Comparison of ENCODE assay signal across 14 mouse cellular contexts in genomic region chr14:67582201-67582782, GRCm38 (mm10).
DNase-seq lines count a peak whose midpoint lies in the region; ATAC-seq and TF ChIP-seq lines count a peak whose summit lies in the region.
"Had no signal": no experiment of that assay in that cellular context is flagged by ENCODE, and none has a peak within 500 bp of the region (broad histone marks: within the 10 kb centered on the region; RNA-seq: fewer than 3 reads in every experiment).

No protein-coding gene starts in this region.

- no peak overlapping the region for H3K4me3 ChIP-seq in forebrain, postnatal 0 days (ENCODE audit: low read depth, low read length)
- H3K4me3 ChIP-seq in forebrain, embryonic 10.5 days = no peak overlapping the region
- no peak overlapping the region for H3K4me3 ChIP-seq in midbrain, embryonic 11.5 days (ENCODE audit: low read depth, low read length)
- no peak overlapping the region for H3K4me3 ChIP-seq in midbrain, embryonic 10.5 days
- H3K4me3 ChIP-seq in stomach, postnatal 0 days (ENCODE audit: low read depth, low read length) = no peak overlapping the region
- H3K4me3 ChIP-seq: neural tube, embryonic 12.5 days; stomach, embryonic 15.5 days had no signal

- H3K27ac ChIP-seq in forebrain, postnatal 0 days (ENCODE audit: low read depth, low read length) = no peak overlapping the region
- H3K27ac ChIP-seq in forebrain, embryonic 10.5 days = no peak overlapping the region
- H3K27ac ChIP-seq in midbrain, embryonic 11.5 days (ENCODE audit: low read depth, low read length) = no peak overlapping the region
- H3K27ac ChIP-seq in midbrain, embryonic 10.5 days (replicated peaks) = no peak overlapping the region
- no peak overlapping the region for H3K27ac ChIP-seq in stomach, postnatal 0 days (replicated peaks)
- H3K27ac ChIP-seq: neural tube, embryonic 12.5 days; stomach, embryonic 15.5 days had no signal

- peak; percentile 39 for DNase-seq in forebrain, postnatal 0 days
- DNase-seq in forebrain, embryonic 10.5 days (ENCODE audit: extremely low spot score, low spot score) = no peak
- DNase-seq in midbrain, embryonic 11.5 days (ENCODE audit: low spot score, missing footprints) = peak; percentile 51
- no peak for DNase-seq in midbrain, embryonic 10.5 days (ENCODE audit: low spot score)
- peak; percentile 54 to 66 for DNase-seq in layer of hippocampus, postnatal 36 days
- peak; percentile 19 for DNase-seq in telencephalon, adult 2 months (ENCODE audit: low read depth, low spot score)
- DNase-seq in ovary, adult 18-20 months (ENCODE audit: low spot score) = no peak
- DNase-seq in stomach, postnatal 0 days (ENCODE audit: low spot score) = no peak
- DNase-seq: adrenal gland, adult 2 months; kidney, adult 9 months; liver, postnatal 0 days; right cerebral cortex, postnatal 14 days had no signal

- peaks cover 6% of the 10 kb centered on the region; the same call in 1 of the 2 replicates for H3K27me3 ChIP-seq in forebrain, postnatal 0 days (ENCODE audit: insufficient read depth, low read length)
- H3K27me3 ChIP-seq in forebrain, embryonic 10.5 days (ENCODE audit: poor library complexity, severe bottlenecking) = no peaks in the 10 kb centered on the region
- H3K27me3 ChIP-seq in midbrain, embryonic 11.5 days (ENCODE audit: control insufficient read depth, insufficient read depth, low read length) = no peaks in the 10 kb centered on the region
- no peaks in the 10 kb centered on the region for H3K27me3 ChIP-seq in midbrain, embryonic 10.5 days (ENCODE audit: low read depth, poor library complexity, severe bottlenecking)
- no peaks in the 10 kb centered on the region for H3K27me3 ChIP-seq in stomach, postnatal 0 days (ENCODE audit: control insufficient read depth, insufficient read depth, low read length)
- H3K27me3 ChIP-seq: neural tube, embryonic 12.5 days; stomach, embryonic 15.5 days had no signal

- no peak for TF ChIP-seq EP300 in stomach, postnatal 0 days (optimal IDR thresholded peaks at IDR 0.05)

- H3K9me3 ChIP-seq in forebrain, postnatal 0 days (ENCODE audit: low read length) = no peaks in the 10 kb centered on the region
- no peaks in the 10 kb centered on the region for H3K9me3 ChIP-seq in forebrain, embryonic 10.5 days
- H3K9me3 ChIP-seq in midbrain, embryonic 11.5 days (ENCODE audit: control insufficient read depth, low read length) = no peaks in the 10 kb centered on the region
- 0 out of 2 replicates have a peak, but pooled peaks cover 6% of the 10 kb centered on the region for H3K9me3 ChIP-seq in midbrain, embryonic 10.5 days (replicated peaks)
- no peaks in the 10 kb centered on the region for H3K9me3 ChIP-seq in stomach, postnatal 0 days (ENCODE audit: control insufficient read depth, low read length)
- H3K9me3 ChIP-seq: neural tube, embryonic 12.5 days; stomach, embryonic 15.5 days had no signal

- whole genome bisulfite sequencing in forebrain, postnatal 0 days = 42% methylated on average over 8 of the region's 8 CpGs
- WGBS in forebrain, embryonic 10.5 days = 81% methylated on average over 8 of the region's 8 CpGs
- WGBS in midbrain, embryonic 11.5 days = 76% methylated on average over 8 of the region's 8 CpGs
- WGBS in midbrain, embryonic 10.5 days = 86% methylated on average over 8 of the region's 8 CpGs
- WGBS in stomach, postnatal 0 days = 72% methylated on average over 8 of the region's 8 CpGs

- no peak overlapping the region for H3K4me2 ChIP-seq in forebrain, postnatal 0 days (ENCODE audit: low read depth)
- H3K4me2 ChIP-seq in midbrain, embryonic 11.5 days = no peak overlapping the region
- H3K4me2 ChIP-seq in stomach, postnatal 0 days (replicated peaks; ENCODE audit: low read depth) = no peak overlapping the region
- H3K4me2 ChIP-seq: neural tube, embryonic 12.5 days; stomach, embryonic 15.5 days had no signal

- no peak overlapping the region for H3K9ac ChIP-seq in forebrain, postnatal 0 days
- H3K9ac ChIP-seq in midbrain, embryonic 11.5 days (ENCODE audit: low read length) = no peak overlapping the region
- no peak overlapping the region for H3K9ac ChIP-seq in stomach, postnatal 0 days (ENCODE audit: low read length)
- H3K9ac ChIP-seq: liver, postnatal 0 days; neural tube, embryonic 12.5 days; stomach, embryonic 15.5 days had no signal

- no peaks in the 10 kb centered on the region for H3K36me3 ChIP-seq in forebrain, postnatal 0 days (ENCODE audit: insufficient read depth)
- no peaks in the 10 kb centered on the region for H3K36me3 ChIP-seq in forebrain, embryonic 10.5 days (replicated peaks)
- no peaks in the 10 kb centered on the region for H3K36me3 ChIP-seq in midbrain, embryonic 11.5 days (ENCODE audit: control insufficient read depth, insufficient read depth, low read length)
- H3K36me3 ChIP-seq in midbrain, embryonic 10.5 days = no peaks in the 10 kb centered on the region
- H3K36me3 ChIP-seq in stomach, postnatal 0 days (ENCODE audit: control insufficient read depth, insufficient read depth, low read length) = no peaks in the 10 kb centered on the region
- H3K36me3 ChIP-seq: neural tube, embryonic 12.5 days; stomach, embryonic 15.5 days had no signal

- no peaks in the 10 kb centered on the region for H3K4me1 ChIP-seq in forebrain, postnatal 0 days (ENCODE audit: insufficient read depth)
- peaks cover 7% of the 10 kb centered on the region; the same call in 1 of the 2 replicates for H3K4me1 ChIP-seq in forebrain, embryonic 10.5 days
- no peaks in the 10 kb centered on the region for H3K4me1 ChIP-seq in midbrain, embryonic 11.5 days (ENCODE audit: control insufficient read depth, insufficient read depth, low read length)
- no peaks in the 10 kb centered on the region; the same call in 1 of the 2 replicates for H3K4me1 ChIP-seq in midbrain, embryonic 10.5 days
- no peaks in the 10 kb centered on the region for H3K4me1 ChIP-seq in stomach, postnatal 0 days (replicated peaks; ENCODE audit: control insufficient read depth, insufficient read depth)
- H3K4me1 ChIP-seq: neural tube, embryonic 12.5 days; stomach, embryonic 15.5 days had no signal

- no peak for TF ChIP-seq CTCF in forebrain, postnatal 0 days (IDR thresholded peaks at IDR 0.05; ENCODE audit: low read depth)
- TF ChIP-seq CTCF in stomach, postnatal 0 days (IDR thresholded peaks at IDR 0.05; ENCODE audit: low read depth) = no peak

- ATAC-seq in forebrain, postnatal 0 days = 0 out of 2 replicates have a peak, but pooled peaks have one; percentile 43
- no peak for ATAC-seq in midbrain, embryonic 11.5 days (ENCODE audit: low FRiP score)
- ATAC-seq in stomach, postnatal 0 days (ENCODE audit: low FRiP score, low TSS enrichment) = no peak
- ATAC-seq: liver, postnatal 0 days had no signal

Comparison
In these comparisons a context has a peak if more than half of its experiments do, and no peak if none do; other contexts are left out.
1. DNase-seq: peak in forebrain, postnatal 0 days (single experiment), midbrain, embryonic 11.5 days (single experiment), layer of hippocampus, postnatal 36 days (2 of 2) and telencephalon, adult 2 months (single experiment); none in forebrain, embryonic 10.5 days (single experiment), midbrain, embryonic 10.5 days (single experiment), ovary, adult 18-20 months (single experiment) and stomach, postnatal 0 days (single experiment).